Mouse (Mus musculus) erythroblast, embryonic 14.5 days (primary cell): Measurements from ENCODE around the gene Dmrtc2. TPM values are rescaled to one million over a fixed set of nuclear protein-coding genes. Genes with fewer than 3 reads are reported as not detected.

Source experiments
- H3K27me3 ChIP-seq: 2 replicates; pipeline ENCODE4 v1.6.1; 2012; ENCODE audit warnings: inconsistent platforms; ENCODE audit not compliant: control insufficient read depth
- H3K36me3 ChIP-seq: 2 replicates; pipeline ENCODE4 v1.6.1; 2012; ENCODE audit warnings: mild to moderate bottlenecking, inconsistent platforms; ENCODE audit not compliant: control insufficient read depth
- H3K4me1 ChIP-seq: 2 replicates; pipeline ENCODE4 v1.6.1; 2012; ENCODE audit warnings: inconsistent platforms; ENCODE audit not compliant: control insufficient read depth
- H3K4me3 ChIP-seq: replicated peaks from 2 replicates; pipeline ENCODE3; 2012; ENCODE audit warnings: moderate library complexity, mild to moderate bottlenecking, inconsistent platforms
- H3K9me3 ChIP-seq: 2 replicates; pipeline ENCODE4 v1.6.1; 2012; ENCODE audit warnings: low read length, inconsistent platforms, mixed read lengths; ENCODE audit not compliant: control insufficient read depth
- GATA1 ChIP-seq: IDR thresholded peaks from 2 replicates; pipeline ENCODE4 v1.6.1; 2012; ENCODE audit warnings: low read length, inconsistent platforms, mixed read lengths
- TAL1 ChIP-seq: IDR thresholded peaks from 3 replicates; pipeline ENCODE4 v1.6.1; 2012; ENCODE audit warnings: low read length, inconsistent platforms, mixed read lengths
- polyA plus RNA-seq: library from polyadenylated mRNA; stranded (reverse); fragments of >175 nt; gene quantifications from 2 replicates; pipeline ENCODE4 v1.2.3, GENCODE M21; 2012

The Dmrtc2 gene
- polyA plus RNA-seq, 1 experiment, result not detected

DNA sequence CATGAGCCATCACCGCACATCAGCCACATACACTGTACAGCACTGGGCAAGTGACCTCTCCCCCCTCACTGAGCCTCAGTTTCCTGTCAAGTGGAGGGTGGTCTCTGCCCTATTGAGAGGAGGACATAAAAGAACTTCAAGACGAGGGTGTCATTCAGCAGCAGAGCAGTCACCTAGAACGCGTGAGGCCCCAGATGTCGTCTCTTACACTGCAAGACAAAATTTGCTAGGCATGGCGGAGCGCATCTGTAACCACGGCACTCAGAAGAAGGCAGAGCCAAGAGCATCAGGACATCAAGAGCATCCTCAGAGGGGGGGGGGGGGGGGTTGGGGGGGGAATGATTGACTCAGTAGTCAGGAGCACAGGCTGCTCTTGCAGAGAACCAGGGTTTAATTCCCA is 26.4 kb downstream of the Dmrtc2 start:
- Histone ChIP-seq H3K4me1 (peaks cover 12% of the 10 kb centered on the region), H3K27me3 (no peaks in the 10 kb centered on the region), H3K9me3 (no peaks in the 10 kb centered on the region), H3K36me3 (peaks cover 6% of the 10 kb centered on the region), H3K4me3 (no peak overlapping the region)
- TF ChIP-seq TAL1 (no peak), GATA1 (no peak)

DNA sequence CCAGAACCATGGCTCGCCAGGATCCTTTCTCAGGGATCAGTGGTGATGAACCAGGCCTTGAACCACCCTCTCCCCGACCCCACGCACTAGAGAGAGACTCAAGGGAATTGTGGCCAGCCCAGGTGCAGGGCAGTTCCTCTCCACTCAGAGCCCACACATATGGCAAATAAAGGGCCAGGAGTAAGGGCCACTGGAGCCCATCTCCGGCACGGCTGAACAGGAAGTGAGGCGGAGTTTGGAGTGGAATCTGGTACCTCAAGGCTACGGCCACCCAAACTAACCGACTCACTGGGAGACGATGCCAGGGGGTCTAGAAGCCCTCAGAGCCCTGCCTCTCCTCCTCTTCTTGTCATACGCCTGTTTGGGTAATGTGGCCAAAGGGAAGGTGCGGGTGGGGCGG is 27.4 kb downstream of the Dmrtc2 start, which contains the start of gene Cd79a:
TSS of gene Cd79a (plus strand) at position 158 of the 400 bp plus-strand sequence.
- H3K36me3 ChIP-seq, result peaks cover 2% of the 10 kb centered on the region
- H3K4me1 ChIP-seq, result peaks cover 20% of the 10 kb centered on the region
- H3K4me3 ChIP-seq, result no peak within 1 kb of the TSS
- H3K9me3 ChIP-seq, result no peaks in the 10 kb centered on the region
- no peaks in the 10 kb centered on the region for H3K27me3 ChIP-seq
- no peak for TF ChIP-seq TAL1
- TF ChIP-seq GATA1, result no peak

DNA sequence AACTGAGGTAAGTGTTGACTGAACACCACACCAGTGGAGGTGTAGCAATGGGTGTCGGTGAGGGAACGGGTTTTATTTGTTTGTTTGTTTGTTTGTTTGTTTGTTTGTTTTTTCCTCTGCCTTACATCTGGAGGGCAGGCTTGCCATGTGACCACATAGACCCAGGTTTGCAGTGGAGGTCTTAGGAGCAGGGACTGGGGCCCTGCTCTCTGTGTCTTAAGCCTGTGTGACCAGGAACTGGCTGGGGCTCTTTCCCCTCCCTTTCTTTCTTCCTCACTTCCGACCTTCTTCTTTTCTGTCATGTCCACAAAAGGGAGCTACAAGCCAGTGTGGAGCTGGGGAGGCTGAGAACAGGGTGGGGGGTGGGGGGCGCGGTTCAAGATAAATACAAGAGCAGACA is 28.1 kb downstream of the Dmrtc2 start:
- H3K27me3 ChIP-seq, result no peaks in the 10 kb centered on the region
- TF ChIP-seq GATA1, result no peak
- no peak for TF ChIP-seq TAL1
- peaks cover 28% of the 10 kb centered on the region for H3K4me1 ChIP-seq
- H3K4me3 ChIP-seq, result no peak overlapping the region
- H3K36me3 ChIP-seq, result no peaks in the 10 kb centered on the region
- no peaks in the 10 kb centered on the region for H3K9me3 ChIP-seq

DNA sequence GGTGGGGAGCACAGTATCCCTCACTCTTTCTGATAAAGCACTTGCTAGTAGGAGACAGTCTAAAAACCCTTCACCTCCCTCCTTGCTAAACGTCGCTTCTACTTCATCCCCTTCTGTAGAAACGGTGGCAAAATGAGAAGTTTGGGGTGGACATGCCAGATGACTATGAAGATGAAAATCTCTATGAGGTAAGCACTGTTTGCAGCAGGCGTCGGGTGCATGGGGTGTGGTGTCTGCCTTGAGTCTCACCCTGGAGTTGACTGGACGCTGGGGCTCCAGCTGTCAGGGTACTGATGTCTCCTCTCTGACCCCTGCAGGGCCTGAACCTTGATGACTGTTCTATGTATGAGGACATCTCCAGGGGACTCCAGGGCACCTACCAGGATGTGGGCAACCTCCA is 31.3 kb downstream of the Dmrtc2 start:
- Histone ChIP-seq H3K4me1 (peaks cover 58% of the 10 kb centered on the region), H3K27me3 (no peaks in the 10 kb centered on the region), H3K9me3 (no peaks in the 10 kb centered on the region), H3K36me3 (peaks cover 7% of the 10 kb centered on the region), H3K4me3 (no peak overlapping the region)
- TF ChIP-seq GATA1 (no peak), TAL1 (no peak)

DNA sequence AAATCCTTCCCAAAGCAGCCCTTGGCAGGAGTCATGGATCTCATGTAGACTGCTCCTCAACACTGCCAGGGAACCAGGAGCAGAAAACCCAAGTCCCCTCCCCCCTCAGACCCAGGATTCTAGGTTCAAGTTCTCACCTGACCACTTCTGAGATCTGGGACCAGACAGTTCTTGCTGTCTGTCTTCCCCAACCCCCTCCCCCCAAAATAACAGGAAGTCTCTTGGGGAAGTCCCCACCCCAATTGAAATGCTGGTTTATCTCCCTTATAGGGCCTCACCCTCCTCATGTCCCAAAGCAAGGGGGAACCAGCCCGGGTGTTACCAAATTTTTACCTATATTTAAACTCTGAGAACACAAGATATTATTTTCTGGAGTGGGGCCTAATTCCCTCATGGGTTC is 32.0 kb downstream of the Dmrtc2 start:
- Histone ChIP-seq H3K36me3 (peaks cover 11% of the 10 kb centered on the region), H3K9me3 (no peaks in the 10 kb centered on the region), H3K4me3 (no peak overlapping the region), H3K27me3 (no peaks in the 10 kb centered on the region), H3K4me1 (peaks cover 65% of the 10 kb centered on the region)
- TF ChIP-seq TAL1 (no peak), GATA1 (no peak)

DNA sequence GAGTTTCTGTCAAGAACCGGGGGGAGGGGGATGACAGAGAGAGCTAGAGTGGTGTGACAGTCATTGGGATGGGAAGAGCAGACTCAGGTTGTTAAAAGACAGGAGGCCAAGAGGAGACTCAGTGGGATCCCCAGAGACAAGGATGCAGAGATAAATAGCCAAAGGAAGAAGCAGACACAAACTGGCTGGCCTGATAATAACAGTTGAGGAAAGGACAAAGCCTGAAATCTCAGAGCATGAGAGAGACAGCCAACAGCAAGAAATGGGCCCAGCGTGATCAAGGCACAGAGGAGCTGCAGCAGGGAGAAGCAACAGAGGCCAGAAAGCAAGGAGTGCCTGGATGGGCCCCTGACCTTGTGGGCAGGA is 32.4 kb downstream of the Dmrtc2 start:
- Histone ChIP-seq H3K9me3 (no peaks in the 10 kb centered on the region), H3K36me3 (peaks cover 15% of the 10 kb centered on the region), H3K27me3 (no peaks in the 10 kb centered on the region), H3K4me1 (peaks cover 67% of the 10 kb centered on the region), H3K4me3 (peak overlapping the region; percentile 86)
- no peak for TF ChIP-seq GATA1
- no peak for TF ChIP-seq TAL1

DNA sequence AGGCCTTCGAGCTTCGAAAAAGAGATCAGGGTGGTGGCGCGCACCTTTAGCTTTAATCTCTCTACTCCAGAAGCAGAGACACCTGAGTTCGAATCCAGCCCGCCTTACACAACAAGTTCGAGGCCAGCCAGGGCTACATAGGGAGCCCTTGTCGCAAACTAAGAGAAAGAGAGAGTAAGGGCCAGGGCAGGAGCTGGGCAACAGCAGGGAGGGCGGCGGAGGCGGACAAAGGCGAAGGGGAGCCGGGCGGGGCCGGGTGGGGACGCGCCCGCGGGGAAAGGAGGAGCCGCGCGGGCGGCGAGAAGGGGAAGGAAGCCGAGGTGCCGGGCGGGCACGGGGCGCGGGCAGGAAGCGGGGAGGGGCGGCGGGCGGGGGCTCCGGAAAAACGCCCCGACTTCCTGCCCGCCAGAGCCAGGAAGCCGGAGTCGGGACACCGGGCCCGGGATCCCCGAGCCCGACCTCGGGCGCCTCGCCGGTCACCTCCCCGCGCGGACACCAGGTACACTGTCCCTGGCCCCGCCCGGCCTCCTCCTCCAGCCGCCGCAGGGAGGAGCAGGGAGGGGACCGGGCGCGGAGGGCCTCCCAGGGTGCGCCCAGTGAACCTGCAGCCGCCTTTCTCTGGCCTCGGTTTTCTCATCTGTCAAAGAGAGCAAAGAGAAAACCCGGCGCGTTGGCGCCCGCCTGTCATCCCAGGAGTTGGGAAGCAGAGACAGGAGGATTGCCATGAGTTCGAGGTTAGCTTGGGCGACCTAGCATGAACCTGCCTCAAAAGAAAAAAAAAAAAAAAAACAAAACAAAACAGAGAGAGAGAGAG is 33.0 kb downstream of the Dmrtc2 start, which contains the start of gene Arhgef1:
TSS of gene Arhgef1 (plus strand) at position 283 of the 814 bp plus-strand sequence.
- peak within 1 kb of the TSS; percentile 86 for H3K4me3 ChIP-seq
- no peaks in the 10 kb centered on the region for H3K27me3 ChIP-seq
- peaks cover 21% of the 10 kb centered on the region for H3K36me3 ChIP-seq
- TF ChIP-seq GATA1, result no peak
- no peak for TF ChIP-seq TAL1
- no peaks in the 10 kb centered on the region for H3K9me3 ChIP-seq
- H3K4me1 ChIP-seq, result peaks cover 73% of the 10 kb centered on the region

DNA sequence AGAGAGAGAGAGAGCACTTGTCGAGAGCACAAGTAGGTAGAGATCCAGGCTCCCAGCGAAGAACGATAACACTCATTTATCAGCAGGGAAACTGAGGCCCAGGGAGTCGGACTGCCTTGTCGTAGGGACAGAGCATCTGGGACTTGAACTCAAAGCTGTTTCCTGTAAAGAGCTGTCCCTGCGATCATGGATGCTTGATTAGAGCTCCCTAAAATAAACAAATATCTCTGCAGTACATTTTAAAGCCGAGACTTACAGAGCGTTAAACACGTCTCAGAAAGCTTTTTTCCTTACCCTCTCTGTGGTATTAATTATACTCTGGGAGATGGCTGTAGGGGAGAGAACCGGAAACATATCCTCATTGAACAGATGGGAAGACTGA is 33.6 kb downstream of the Dmrtc2 start:
- peaks cover 73% of the 10 kb centered on the region for H3K4me1 ChIP-seq
- H3K4me3 ChIP-seq, result peak overlapping the region; percentile 86
- TF ChIP-seq GATA1 (no peak), TAL1 (no peak)
- H3K36me3 ChIP-seq, result peaks cover 27% of the 10 kb centered on the region
- H3K27me3 ChIP-seq, result no peaks in the 10 kb centered on the region
- no peaks in the 10 kb centered on the region for H3K9me3 ChIP-seq

DNA sequence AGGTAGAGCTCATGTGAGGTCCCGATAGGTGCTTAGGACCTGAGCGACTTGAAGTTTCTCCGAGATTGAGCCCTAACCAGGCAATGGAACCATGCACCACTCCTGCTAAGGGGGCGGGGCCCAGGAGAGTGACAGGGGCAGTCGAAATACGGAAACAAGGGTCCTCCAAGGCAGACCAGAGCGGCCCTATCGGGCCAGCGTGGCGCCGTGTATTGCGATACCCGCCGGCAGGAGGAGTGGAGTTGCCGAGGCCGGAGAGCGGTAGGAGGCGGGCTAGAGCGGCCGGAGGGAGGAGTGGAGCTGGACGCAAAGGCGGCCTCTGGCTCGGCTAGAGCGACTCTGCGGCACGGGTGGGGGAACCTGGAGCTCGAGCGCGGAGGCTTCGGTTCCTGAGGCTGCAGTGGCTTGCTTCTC is 34.2 kb downstream of the Dmrtc2 start:
- Histone ChIP-seq H3K36me3 (peaks cover 33% of the 10 kb centered on the region), H3K27me3 (no peaks in the 10 kb centered on the region), H3K9me3 (no peaks in the 10 kb centered on the region), H3K4me1 (peaks cover 73% of the 10 kb centered on the region), H3K4me3 (peak overlapping the region; percentile 86)
- TF ChIP-seq TAL1 (no peak), GATA1 (no peak)
